Comparison of ENCODE assay signal across 11 mouse cellular contexts in genomic region chr7:45075405-45075804, GRCm38 (mm10). TPM values are rescaled to one million over a fixed set of nuclear protein-coding genes. Genes with fewer than 3 reads are reported as not detected.
DNase-seq lines count a peak whose midpoint lies in the region; ATAC-seq and TF ChIP-seq lines count a peak whose summit lies in the region.
"Had no signal": no experiment of that assay in that cellular context is flagged by ENCODE, and none has a peak within 500 bp of the region (broad histone marks: within the 10 kb centered on the region; RNA-seq: fewer than 3 reads in every experiment).

No protein-coding gene starts in this region.

- ATAC-seq in liver, postnatal 0 days: peak; percentile 67
- ATAC-seq in neural tube, embryonic 15.5 days (ENCODE audit: low FRiP score): no peak
- ATAC-seq: hindbrain, embryonic 16.5 days had no signal

- no peaks in the 10 kb centered on the region for H3K27me3 ChIP-seq in kidney, adult 2 months (replicated peaks; ENCODE audit: control insufficient read depth, insufficient read depth, low read length)
- no peaks in the 10 kb centered on the region for H3K27me3 ChIP-seq in heart, adult 2 months (ENCODE audit: control insufficient read depth, insufficient read depth, low read length)
- H3K27me3 ChIP-seq in liver, postnatal 0 days (ENCODE audit: insufficient read depth, low read length): no peaks in the 10 kb centered on the region
- no peaks in the 10 kb centered on the region for H3K27me3 ChIP-seq in neural tube, embryonic 15.5 days (replicated peaks)

- peak overlapping the region; percentile 3; the same call in 1 of the 2 replicates for H3K27ac ChIP-seq in kidney, adult 2 months (ENCODE audit: insufficient read depth, low read depth, low read length)
- peak overlapping the region; percentile 68 for H3K27ac ChIP-seq in heart, adult 2 months
- no peak overlapping the region for H3K27ac ChIP-seq in liver, postnatal 0 days (ENCODE audit: low read depth)
- no peak overlapping the region for H3K27ac ChIP-seq in neural tube, embryonic 15.5 days (replicated peaks)

- H3K36me3 ChIP-seq in kidney, adult 2 months (ENCODE audit: control insufficient read depth, insufficient read depth, low read length): no peaks in the 10 kb centered on the region
- H3K36me3 ChIP-seq in heart, adult 2 months (ENCODE audit: control insufficient read depth, insufficient read depth, low read length): no peaks in the 10 kb centered on the region
- H3K36me3 ChIP-seq in liver, postnatal 0 days (replicated peaks; ENCODE audit: insufficient read depth, low read length): peaks cover 20% of the 10 kb centered on the region
- peaks cover 23% of the 10 kb centered on the region for H3K36me3 ChIP-seq in neural tube, embryonic 15.5 days

- no peak overlapping the region for H3K9ac ChIP-seq in heart, adult 2 months (ENCODE audit: low read depth, low read length)
- no peak overlapping the region for H3K9ac ChIP-seq in liver, postnatal 0 days (replicated peaks)
- no peak overlapping the region for H3K9ac ChIP-seq in neural tube, embryonic 15.5 days (replicated peaks)

- no peak overlapping the region for H3K4me2 ChIP-seq in liver, postnatal 0 days (ENCODE audit: low read depth, low read length)
- H3K4me2 ChIP-seq in neural tube, embryonic 15.5 days: no peak overlapping the region

- no peak for DNase-seq in kidney, adult 2 months
- no peak for DNase-seq in kidney, adult 18-20 months
- peak; percentile 86 for DNase-seq in NIH3T3 (ENCODE audit: low read depth)
- DNase-seq in heart, adult 2 months: peak; percentile 43 to 70
- no peak for DNase-seq in liver, postnatal 0 days
- DNase-seq in right cerebral cortex, postnatal 25 days: no peak
- no peak for DNase-seq in left cerebral cortex, postnatal 36 days (ENCODE audit: low spot score in 2 of 2)
- DNase-seq: cerebellum, postnatal 14 days; lung, adult 2 months had no signal

- H3K79me2 ChIP-seq in heart, adult 2 months (replicated peaks; ENCODE audit: control insufficient read depth, insufficient read depth, low read length): no peaks in the 10 kb centered on the region; the same call in 1 of the 2 replicates

- no peaks in the 10 kb centered on the region for H3K9me3 ChIP-seq in liver, postnatal 0 days (ENCODE audit: low read length)
- no peaks in the 10 kb centered on the region for H3K9me3 ChIP-seq in neural tube, embryonic 15.5 days (replicated peaks)

- TF ChIP-seq POLR2A in kidney, adult 2 months (IDR thresholded peaks at IDR 0.05; ENCODE audit: low read depth, low read length): no peak
- TF ChIP-seq POLR2A in heart, adult 2 months (IDR thresholded peaks at IDR 0.05; ENCODE audit: insufficient read depth, low read depth, low read length): 0 out of 2 replicates have a peak, but pooled peaks have one; percentile 25

- WGBS in kidney, adult 2 months: 34% methylated on average over 4 of the region's 4 CpGs
- 36% methylated on average over 4 of the region's 4 CpGs for WGBS in heart, adult 2 months
- 63% methylated on average over 4 of the region's 4 CpGs for WGBS in liver, postnatal 0 days (ENCODE audit: insufficient replicate concordance)
- WGBS in neural tube, embryonic 15.5 days: 91% methylated on average over 4 of the region's 4 CpGs

- H3K4me1 ChIP-seq in kidney, adult 2 months (ENCODE audit: control insufficient read depth, insufficient read depth, low read length): no peaks in the 10 kb centered on the region
- peaks cover 3% of the 10 kb centered on the region for H3K4me1 ChIP-seq in heart, adult 2 months (ENCODE audit: control insufficient read depth, insufficient read depth, low read length)
- H3K4me1 ChIP-seq in liver, postnatal 0 days (ENCODE audit: insufficient read depth): 0 out of 2 replicates have a peak, but pooled peaks cover 4% of the 10 kb centered on the region
- H3K4me1 ChIP-seq in neural tube, embryonic 15.5 days: peaks cover 6% of the 10 kb centered on the region; the same call in 1 of the 2 replicates

- no peak for TF ChIP-seq CTCF in kidney, adult 2 months (conservative IDR thresholded peaks at IDR 0.05; ENCODE audit: insufficient read depth, insufficient read length, low read depth, low read length)
- no peak for TF ChIP-seq CTCF in heart, adult 2 months (IDR thresholded peaks at IDR 0.05)
- no peak for TF ChIP-seq CTCF in liver, postnatal 0 days (IDR thresholded peaks at IDR 0.05; ENCODE audit: low read depth)

- intact Hi-C loops in heart, adult 2 months (cut with DNase I): no loop called here
- intact Hi-C loops in left cerebral cortex, postnatal 36 days (cut with DNase I): no loop called here

- TF ChIP-seq EP300 in heart, adult 2 months (IDR thresholded peaks at IDR 0.05; ENCODE audit: insufficient read depth, low read depth, low read length): 0 out of 2 replicates have a peak, but pooled peaks have one; percentile 48
- TF ChIP-seq EP300 in liver, postnatal 0 days (IDR thresholded peaks at IDR 0.05; ENCODE audit: low read depth): no peak

- H3K4me3 ChIP-seq in kidney, adult 2 months (ENCODE audit: insufficient read depth, low read depth, low read length): no peak overlapping the region
- H3K4me3 ChIP-seq in heart, adult 2 months: no peak overlapping the region
- no peak overlapping the region for H3K4me3 ChIP-seq in liver, postnatal 0 days (ENCODE audit: low read depth, low read length)
- no peak overlapping the region for H3K4me3 ChIP-seq in neural tube, embryonic 15.5 days (replicated peaks)

RNA-seq across cellular contexts. Expression of gene Prrg2, which starts 12.9 kb away (rescaled TPM):
- polyA plus RNA-seq in kidney, adult 2 months (2012; rRNA removed): 80.9 and 95.4 TPM in 2 replicates
- 1 to 10 TPM; 5.5 to 6.2 TPM for total RNA-seq in heart, adult 2 months (2021)
- polyA plus RNA-seq in heart, adult 2 months (2012; rRNA removed): 19.8 and 23.6 TPM in 2 replicates
- polyA plus RNA-seq in liver, postnatal 0 days (2015; fragmentation: Nextera tagmentation; extraction: Ambion mirVana): 19.7 and 20.4 TPM in 2 replicates
- 16.5 and 18.1 TPM in 2 replicates for polyA plus RNA-seq in neural tube, embryonic 15.5 days (2015; fragmentation: Nextera tagmentation; extraction: Ambion mirVana)
- 1 to 10 TPM; 5.4 to 7.4 TPM for total RNA-seq in left cerebral cortex, postnatal 36 days (2021)

RNA-seq across cellular contexts. Expression of gene Nosip, which starts 13.2 kb away (rescaled TPM):
- 60.4 and 67.6 TPM in 2 replicates for polyA plus RNA-seq in kidney, adult 2 months (2012; rRNA removed)
- 10 to 100 TPM; 27.0 to 29.3 TPM for total RNA-seq in heart, adult 2 months (2021)
- polyA plus RNA-seq in heart, adult 2 months (2012; rRNA removed): 41.7 and 43.6 TPM in 2 replicates
- 22.2 and 22.6 TPM in 2 replicates for polyA plus RNA-seq in liver, postnatal 0 days (2015; fragmentation: Nextera tagmentation; extraction: Ambion mirVana)
- 65.8 and 66.5 TPM in 2 replicates for polyA plus RNA-seq in neural tube, embryonic 15.5 days (2015; fragmentation: Nextera tagmentation; extraction: Ambion mirVana)
- 10 to 100 TPM; 59.7 to 63.7 TPM for total RNA-seq in left cerebral cortex, postnatal 36 days (2021)

RNA-seq across cellular contexts. Expression of gene Rcn3, which starts 16.6 kb away (rescaled TPM):
- polyA plus RNA-seq in kidney, adult 2 months (2012; rRNA removed): 67.0 and 68.7 TPM in 2 replicates
- total RNA-seq in heart, adult 2 months (2021): 10 to 100 TPM; 24.6 to 27.9 TPM
- polyA plus RNA-seq in heart, adult 2 months (2012; rRNA removed): 52.2 and 64.5 TPM in 2 replicates
- 17.1 and 17.9 TPM in 2 replicates for polyA plus RNA-seq in liver, postnatal 0 days (2015; fragmentation: Nextera tagmentation; extraction: Ambion mirVana)
- 112 and 118 TPM in 2 replicates for polyA plus RNA-seq in neural tube, embryonic 15.5 days (2015; fragmentation: Nextera tagmentation; extraction: Ambion mirVana)
- total RNA-seq in left cerebral cortex, postnatal 36 days (2021): 1 to 10 TPM; 3.8 to 4.9 TPM

RNA-seq across cellular contexts. Expression of gene Prr12, which starts 22.7 kb away (rescaled TPM):
- 7.1 and 9.1 TPM in 2 replicates for polyA plus RNA-seq in kidney, adult 2 months (2012; rRNA removed)
- total RNA-seq in heart, adult 2 months (2021): 10 to 100 TPM; 22.4 to 23.0 TPM
- 4.9 and 7.1 TPM in 2 replicates for polyA plus RNA-seq in heart, adult 2 months (2012; rRNA removed)
- polyA plus RNA-seq in liver, postnatal 0 days (2015; fragmentation: Nextera tagmentation; extraction: Ambion mirVana): 1.6 and 1.7 TPM in 2 replicates
- polyA plus RNA-seq in neural tube, embryonic 15.5 days (2015; fragmentation: Nextera tagmentation; extraction: Ambion mirVana): 11.4 and 12.3 TPM in 2 replicates
- total RNA-seq in left cerebral cortex, postnatal 36 days (2021): 10 to 100 TPM; 64.9 to 75.3 TPM

RNA-seq across cellular contexts. Expression of gene Fcgrt, which starts 28.2 kb away (rescaled TPM):
- 240 and 244 TPM in 2 replicates for polyA plus RNA-seq in kidney, adult 2 months (2012; rRNA removed)
- total RNA-seq in heart, adult 2 months (2021): 10 to 100 TPM; 60.3 to 67.5 TPM
- 82.8 and 100 TPM in 2 replicates for polyA plus RNA-seq in heart, adult 2 months (2012; rRNA removed)
- 150 and 154 TPM in 2 replicates for polyA plus RNA-seq in liver, postnatal 0 days (2015; fragmentation: Nextera tagmentation; extraction: Ambion mirVana)
- polyA plus RNA-seq in neural tube, embryonic 15.5 days (2015; fragmentation: Nextera tagmentation; extraction: Ambion mirVana): 33.8 and 42.7 TPM in 2 replicates
- total RNA-seq in left cerebral cortex, postnatal 36 days (2021): 10 to 100 TPM; 22.3 to 22.7 TPM

Comparison
In these comparisons a context has a peak if more than half of its experiments do, and no peak if none do; other contexts are left out.
1. DNase-seq: peak in NIH3T3 (single experiment) and heart, adult 2 months (2 of 2); none in kidney, adult 2 months (single experiment), kidney, adult 18-20 months (single experiment), liver, postnatal 0 days (single experiment), right cerebral cortex, postnatal 25 days (single experiment) and left cerebral cortex, postnatal 36 days (0 of 2).
2. H3K27ac ChIP-seq: peak in kidney, adult 2 months (single experiment) and heart, adult 2 months (single experiment); none in liver, postnatal 0 days (single experiment) and neural tube, embryonic 15.5 days (single experiment).